Mouse (Mus musculus) layer of hippocampus, postnatal 14 days (tissue): ENCODE results near the gene Pptc7. TPM values are rescaled to one million over a fixed set of nuclear protein-coding genes. Genes with fewer than 3 reads are reported as not detected.
"Not testable (repeated sequence)": the region's sequence is repeated elsewhere in the genome, so short reads cannot be mapped to it uniquely, and the experiment has no call there.

ENCODE experiments used
- DNase-seq, 2 experiments: peaks; one replicate each; pipeline ENCODE4 v3.0.0; 2021 to 2022; ENCODE audit warnings: low spot score in 2 of 2, mixed read lengths in 1 of 2
- total RNA-seq, 2 experiments: library from RNA; stranded (reverse); gene quantifications; 2 replicates each; pipeline ENCODE4 v1.2.3; 2021

The Pptc7 gene
- total RNA-seq, 2 experiments from 2014 or later = 34.8 to 35.3 TPM

DNA sequence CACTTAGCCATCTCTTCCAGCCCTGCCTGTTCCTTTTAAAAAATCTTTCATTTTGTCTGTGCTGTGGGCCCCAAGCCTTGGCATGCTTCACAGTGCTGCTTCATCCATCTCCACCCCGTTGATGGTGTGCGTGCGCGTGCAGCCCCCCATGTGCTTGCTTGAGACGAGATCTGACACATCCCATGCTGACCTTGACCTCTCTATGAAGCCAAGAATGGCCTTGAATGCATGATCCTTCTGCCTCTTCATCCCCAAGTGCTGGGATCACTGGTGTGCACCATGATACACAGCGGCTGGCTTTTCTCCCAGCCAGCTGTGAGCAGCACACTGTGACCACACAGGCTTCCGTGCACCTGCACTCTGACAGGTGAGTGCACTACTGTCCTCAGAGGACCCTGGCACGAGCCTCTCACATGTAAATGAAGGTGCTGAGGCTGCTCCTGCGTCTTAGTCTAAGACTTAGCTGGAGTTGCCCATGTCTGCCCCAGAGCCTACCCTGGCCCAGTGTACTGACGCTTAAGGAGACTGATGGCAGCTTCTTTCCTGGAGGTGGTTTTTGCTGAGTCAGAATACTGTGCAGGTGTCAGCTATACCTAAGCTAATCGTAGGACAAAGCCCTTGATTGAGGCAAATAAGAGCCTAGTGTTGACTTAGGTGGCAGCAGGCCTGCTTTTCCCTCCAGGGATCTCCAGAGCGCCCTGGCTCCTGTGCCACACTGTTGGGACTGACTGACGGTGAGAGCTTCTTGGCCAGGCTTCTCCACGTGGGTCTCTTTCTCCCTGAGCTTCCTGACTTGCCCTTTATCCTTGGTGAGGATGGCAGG, 11.2 kb downstream of the Pptc7 start:
- DNase-seq = no peak

DNA sequence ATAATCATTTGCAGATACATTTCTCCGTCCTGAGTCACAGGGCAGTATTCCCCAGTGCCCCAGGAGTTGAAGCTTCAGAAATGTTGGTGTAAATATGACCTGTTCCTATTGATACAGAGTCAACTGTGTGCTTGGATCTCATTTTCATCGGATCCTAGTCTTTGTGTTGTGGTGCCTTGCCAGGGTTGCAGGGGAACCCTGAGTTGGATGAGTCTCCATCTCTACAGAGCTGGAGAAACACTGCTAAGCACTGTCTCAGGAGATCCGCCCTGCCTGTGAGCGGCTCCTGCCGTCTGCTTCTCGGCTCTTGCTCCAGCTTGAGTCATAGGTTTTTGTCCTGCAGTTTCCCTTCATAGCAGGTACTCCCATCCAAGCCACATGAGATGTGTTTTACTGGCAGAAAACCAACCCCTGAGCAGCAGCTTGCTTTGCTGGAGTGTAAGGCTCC, 15.9 kb downstream of the Pptc7 start:
- DNase-seq = no peak

DNA sequence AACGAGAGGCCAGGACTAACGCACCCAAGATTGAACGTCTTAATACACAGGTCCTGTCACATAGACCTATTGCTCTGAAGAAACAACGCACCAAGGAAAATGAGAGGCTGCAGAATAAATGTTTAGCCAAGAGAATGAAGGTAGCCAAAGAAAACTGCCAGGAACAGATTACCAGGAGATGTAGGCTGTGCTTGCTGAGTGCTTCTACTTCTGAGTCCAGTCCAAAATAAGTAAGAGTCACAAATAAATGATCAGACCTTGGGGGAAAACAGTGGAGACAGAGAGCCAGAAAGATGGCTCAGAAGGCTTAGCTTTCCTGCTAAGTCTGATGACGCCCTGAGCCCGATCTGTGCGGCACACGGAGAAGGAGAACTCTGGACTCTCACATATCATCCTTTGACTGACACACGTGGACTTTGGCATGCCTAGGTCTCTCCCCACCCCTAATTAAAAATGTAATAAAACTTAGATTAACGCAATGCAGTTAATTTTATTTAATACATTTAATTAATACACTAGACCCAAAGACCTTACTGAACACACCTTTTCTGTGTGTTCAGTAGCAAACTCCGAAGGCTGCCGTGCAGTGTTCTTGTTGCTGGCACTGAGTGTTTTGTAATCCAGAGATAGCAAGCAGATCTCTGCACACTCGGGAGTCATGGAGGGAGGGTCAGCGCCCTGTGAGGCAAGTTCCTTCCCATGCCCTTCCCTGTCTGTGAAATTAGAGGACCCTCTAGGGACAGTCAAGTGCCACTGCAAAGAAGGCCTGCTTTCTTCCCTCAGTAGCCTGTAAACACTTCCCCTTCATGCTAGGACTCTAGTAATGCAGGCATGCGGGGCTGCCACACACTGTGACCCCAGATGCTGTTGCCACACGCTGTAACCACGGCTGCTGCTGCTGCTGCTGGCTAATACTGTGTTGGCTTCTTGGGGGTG, 18.9 kb downstream of the Pptc7 start:
- DNase-seq = no peak

DNA sequence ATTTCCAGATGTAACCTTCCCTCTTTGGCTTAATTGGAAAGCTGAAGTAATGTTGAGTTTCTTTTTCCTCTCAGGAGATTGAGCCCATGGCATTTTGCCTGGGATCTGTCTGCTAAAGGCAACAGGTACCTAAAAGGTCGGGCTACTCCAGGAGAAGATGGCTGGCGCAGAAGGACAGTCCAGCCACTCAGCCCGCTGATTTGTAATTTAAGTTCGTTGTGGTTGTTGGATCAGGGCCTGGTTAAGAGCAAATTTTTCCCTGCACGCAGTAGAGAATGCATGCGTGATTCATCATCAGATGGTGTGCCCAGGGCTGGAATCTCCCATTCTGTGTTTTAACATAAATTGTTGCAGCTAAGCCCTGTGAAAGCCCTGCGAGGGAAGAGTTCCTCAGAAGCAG, 19.8 kb downstream of the Pptc7 start:
- no peak for DNase-seq

DNA sequence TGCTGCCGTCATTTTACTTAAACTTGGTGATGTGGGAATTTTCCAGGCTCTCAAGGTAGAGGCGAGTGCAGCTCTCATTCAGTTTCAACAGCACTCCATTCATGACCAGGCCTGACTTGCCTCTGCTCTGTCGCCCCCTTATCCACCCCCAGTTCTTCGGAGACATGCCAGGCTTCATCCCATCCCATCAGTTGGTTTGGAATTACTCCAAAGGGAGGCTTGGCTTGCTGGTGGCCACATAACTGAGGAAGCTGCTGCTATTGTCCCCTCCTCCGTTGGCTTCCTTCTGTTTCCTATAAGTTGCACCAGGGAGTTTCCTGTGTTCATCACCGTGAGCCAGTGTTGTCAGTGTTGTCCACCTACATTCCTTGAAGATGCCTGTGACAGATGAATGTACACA, 20.4 kb downstream of the Pptc7 start:
- no peak for DNase-seq

DNA sequence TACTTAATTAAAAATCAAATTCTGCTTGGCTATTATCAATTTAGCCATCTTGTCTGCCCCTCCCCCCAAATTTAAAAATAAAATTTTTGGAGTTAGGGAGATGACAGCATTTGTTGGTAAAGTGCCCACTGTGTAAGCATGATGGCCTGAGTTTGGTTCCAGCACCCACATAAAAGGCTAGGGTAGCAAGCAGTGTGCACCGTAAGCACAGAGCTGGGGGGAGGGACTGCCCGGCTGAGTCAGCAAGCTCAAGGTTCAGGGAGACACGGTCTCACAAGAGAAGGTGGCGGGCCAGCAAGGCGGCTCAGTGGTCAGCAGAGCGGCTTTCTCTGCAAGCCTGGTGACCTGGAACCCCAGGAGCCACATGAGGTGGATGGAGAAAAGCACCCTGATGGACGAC, 21.3 kb downstream of the Pptc7 start:
- no peak for DNase-seq

DNA sequence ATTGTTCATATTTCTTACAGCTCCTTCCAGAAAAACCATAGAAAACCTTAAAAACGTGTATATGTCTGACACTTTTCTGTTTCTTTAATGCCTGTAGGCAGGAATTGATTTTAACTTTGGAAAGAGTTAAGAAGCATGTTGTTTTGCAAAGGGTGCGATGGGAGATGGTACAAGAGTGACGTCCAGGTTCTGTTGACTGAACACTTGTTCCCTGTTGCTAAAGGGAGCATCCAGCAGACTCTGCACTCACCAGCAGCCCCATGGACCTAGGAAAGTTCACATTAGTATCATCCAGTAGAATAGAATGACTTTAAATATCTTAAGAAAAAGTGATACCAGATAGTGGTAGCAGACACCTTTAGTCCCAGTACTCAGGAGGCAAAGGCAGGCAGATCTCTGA, 22.4 kb downstream of the Pptc7 start:
- no peak for DNase-seq

DNA sequence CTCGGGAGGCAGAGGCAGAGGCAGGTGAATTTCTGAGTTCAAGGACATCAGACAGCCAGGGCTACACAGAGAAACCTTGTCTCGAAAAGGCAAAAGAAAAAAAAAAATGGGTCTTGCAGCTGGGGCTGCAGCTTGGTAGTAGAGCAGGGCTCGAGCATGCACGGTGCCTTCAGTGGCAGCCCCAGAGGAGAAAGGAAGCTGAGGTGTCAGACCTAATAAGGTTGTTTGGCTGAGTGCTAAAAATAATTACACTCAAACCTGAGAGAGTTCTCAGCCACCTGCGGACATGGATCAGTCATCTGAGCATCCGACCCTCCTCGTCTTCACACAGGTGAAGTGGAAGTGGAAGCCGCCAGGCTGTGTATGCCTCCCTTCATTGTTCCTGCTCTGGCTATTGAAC, 26.5 kb downstream of the Pptc7 start:
- no peak for DNase-seq

DNA sequence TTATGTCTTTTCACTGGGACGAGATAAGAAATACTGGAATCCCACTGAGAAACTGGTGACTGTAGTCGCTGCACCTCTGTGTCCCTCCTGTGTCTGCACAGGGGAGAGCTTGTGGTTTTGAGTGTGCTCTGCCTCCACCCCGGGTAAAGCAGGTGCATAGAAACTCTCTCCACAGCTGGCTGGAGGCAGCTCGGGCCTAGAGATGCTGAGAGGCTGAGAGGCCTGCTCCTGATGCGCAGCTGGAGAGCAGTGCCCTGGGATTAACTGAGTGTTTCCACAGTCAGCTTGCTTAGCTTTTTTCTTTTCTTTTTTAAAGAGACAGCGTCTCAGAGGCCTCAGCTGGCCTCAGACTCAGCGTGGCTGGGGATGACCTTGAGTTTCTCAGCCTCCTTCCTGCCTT, 27.5 kb downstream of the Pptc7 start:
- DNase-seq = no peak

DNA sequence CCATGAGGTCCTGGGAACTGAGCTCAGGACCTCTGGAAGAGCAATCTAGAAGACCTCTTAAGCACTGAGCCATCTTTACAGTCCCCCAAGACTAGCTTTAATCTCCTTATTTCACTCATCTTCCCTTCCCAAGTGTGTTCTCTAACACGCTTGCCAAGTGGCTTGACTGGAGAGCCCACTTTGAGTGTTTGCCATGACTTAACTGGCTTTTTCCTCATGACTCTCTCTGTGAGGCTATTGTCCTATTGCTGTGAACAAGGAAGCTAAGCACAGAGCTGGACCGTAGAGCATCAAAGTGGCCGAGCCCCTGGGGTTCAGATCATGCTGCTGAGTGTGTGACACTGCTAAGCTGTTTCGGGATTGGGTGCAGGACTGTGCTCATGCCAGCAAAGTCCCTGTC, 28.2 kb downstream of the Pptc7 start:
- no peak for DNase-seq

DNA sequence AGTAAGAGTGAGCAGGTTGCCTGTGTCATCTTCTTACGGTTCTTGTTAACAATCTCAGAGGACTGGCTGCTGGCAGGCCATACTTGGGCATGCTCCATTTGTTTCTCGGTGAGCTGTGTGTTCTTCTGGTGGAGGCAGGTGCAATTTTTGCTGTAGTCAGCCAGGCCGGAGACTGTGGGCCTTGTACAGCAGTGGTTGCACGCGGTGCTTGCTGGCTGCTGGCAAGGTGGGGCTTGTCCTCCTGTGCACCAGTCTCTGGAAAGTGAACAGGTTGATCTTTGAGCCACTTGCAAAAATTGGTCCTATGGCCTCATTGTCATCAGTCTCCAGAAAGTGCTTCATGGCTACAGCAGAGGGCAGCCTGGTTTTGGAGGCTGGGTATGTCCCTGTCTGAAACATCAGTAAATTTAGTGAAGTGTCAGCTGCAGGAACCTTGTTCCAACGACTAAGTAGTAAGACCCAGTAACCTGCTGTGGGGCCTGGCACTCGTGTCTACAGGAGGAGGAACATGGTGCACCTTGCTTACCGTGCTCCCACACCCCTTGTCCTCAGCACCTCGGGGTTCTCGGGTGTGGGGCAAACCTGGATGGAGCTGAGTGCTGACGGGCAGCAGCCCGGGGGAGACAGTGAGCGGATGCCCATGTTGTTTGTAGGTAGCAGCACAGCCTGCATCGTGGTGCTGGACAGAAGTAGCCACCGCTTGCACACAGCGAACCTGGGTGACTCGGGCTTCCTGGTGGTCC, 28.9 kb downstream of the Pptc7 start:
- DNase-seq = no peak

DNA sequence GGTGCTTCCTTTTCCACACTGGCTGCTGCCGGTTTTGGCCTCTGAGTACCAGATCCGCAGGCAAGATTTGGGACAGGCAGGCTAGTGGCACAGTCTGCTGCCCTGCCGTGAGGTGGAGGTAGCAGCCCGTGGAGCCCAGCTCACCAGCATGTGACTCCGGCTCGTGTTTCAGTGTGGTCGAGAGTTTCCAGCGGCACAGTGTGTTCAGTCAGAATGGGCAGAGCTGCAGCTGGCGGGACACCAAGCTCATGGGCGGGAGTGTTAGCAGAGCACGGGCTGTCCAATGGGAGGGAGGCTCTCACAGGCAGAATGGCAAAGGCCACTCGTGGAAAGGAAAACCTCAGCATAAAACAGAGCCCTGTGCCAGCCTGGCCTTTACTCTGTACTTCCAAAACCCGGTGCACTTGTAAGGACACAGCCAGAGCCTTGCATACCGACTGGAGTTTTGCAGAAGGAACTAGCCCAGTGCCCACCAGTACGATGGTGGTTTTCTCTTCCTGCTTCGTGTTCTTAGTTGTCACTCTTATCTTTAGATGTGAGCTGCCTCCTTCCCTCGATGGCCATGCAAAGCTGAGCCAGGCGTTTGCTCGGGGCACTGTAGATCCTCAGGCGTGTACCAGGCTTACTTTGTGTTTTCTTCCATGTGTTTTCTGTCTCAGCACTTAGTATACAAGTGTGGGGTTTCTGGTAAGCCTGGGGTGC, 31.0 kb downstream of the Pptc7 start:
- peak; percentile 80 to 94 for DNase-seq

DNA sequence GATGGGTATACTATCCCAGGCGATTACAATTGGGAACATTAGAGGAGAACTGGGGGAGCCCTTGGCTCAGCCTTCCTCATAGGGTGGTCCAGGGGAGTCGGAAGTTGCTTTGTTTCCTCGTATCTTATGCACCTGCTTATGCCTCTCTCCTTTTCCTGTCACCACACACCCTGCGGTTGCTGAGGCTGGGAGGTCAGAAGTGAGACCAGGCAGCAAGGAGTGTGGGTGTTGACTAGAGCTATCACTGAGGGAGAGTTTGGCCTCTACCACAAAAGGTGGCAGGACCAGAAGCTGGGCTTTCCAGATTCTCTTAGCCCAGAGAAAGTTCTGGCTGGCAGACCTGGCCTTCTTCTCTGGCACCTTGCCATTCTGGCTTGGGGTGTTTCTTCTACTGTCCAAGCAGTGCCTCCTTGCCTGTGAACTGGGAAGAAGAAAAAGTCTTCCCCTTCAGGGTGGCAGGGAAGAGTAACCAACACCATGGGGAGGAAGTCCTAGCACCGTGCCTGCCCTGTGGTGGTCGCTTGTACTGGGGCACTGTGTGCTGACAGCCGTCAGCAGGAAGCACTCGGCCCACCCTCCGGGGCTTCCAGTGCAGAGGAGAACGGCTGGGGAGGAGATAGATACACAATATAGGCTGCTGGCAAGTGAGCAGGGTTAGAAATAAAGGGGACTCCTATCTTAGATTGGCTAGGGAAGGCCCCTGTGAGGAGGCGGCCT, 33.3 kb downstream of the Pptc7 start:
- DNase-seq = peak in 1 of 2 experiments; percentile 63

DNA sequence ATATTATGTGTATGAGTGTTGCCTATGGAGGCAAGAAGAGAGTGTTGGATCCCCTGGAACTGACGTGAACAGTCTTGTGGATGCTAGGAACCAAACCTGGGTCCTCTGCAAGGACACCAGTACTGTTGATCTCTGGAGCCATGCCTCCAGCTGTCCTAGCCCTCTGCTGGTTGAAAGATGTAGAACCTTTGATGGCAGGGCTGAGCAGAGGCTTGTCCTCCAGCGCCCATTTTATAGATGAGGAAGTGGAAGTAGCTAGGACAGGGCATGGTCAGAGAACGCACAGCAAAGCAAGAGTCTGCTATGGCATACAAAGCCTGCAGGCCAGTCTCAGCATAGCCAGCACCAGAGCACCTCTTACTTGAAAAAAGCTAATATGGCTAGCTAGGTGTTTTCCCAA, 33.9 kb downstream of the Pptc7 start:
- no peak for DNase-seq

DNA sequence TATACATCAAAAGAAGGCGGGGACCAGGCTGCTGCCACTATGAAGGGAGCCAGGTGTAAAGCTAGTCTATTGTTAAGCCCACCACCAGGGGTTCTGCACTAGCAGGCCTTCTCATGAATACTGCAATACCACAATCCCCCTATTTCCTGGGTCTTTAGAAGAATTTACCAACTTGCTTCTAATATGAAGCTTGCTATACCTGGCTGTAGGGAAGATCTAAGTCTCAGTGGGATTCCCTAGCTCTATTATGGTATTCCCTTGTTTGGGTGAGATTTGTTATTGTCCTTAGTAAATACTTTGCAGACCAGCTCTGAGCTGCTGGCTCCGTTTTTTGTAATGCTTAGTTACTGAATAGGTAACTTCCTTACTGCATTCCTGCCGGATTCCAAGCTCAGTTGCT, 34.8 kb downstream of the Pptc7 start:
- DNase-seq = not testable (repeated sequence)

DNA sequence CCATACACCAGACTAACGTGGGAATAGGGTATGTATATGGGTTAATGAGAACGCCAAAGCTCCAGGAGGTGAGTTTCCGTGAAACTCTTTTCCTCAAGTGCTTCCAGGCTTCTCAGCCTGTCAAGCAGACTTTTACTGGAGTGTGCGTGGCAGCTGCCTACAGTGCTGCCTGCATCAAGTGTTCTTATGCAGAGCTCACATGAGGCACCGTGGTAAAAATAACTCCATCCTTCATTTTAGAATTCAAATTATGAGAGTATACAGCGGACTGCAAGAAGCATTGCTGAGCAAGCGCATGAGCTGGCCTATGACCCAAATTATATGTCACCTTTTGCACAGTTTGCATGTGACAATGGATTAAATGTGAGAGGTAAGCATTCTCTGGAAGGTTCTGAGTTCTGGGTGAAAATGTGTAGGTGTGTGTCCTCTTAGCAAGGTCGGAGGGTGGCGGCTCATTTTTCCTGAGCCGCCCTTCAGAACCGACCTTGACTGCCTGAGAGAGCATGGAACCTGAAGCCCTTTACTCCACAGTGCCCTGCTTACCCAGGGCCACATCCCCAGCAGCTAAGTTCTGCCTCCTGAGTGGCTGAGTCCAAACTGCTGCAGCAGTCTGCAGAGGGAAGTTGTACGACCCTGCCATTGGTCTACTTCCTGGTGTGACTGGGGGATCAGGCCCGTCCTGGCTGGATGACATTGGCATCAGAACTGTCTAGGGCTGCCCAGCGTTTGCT, 35.5 kb downstream of the Pptc7 start:
- no peak for DNase-seq

DNA sequence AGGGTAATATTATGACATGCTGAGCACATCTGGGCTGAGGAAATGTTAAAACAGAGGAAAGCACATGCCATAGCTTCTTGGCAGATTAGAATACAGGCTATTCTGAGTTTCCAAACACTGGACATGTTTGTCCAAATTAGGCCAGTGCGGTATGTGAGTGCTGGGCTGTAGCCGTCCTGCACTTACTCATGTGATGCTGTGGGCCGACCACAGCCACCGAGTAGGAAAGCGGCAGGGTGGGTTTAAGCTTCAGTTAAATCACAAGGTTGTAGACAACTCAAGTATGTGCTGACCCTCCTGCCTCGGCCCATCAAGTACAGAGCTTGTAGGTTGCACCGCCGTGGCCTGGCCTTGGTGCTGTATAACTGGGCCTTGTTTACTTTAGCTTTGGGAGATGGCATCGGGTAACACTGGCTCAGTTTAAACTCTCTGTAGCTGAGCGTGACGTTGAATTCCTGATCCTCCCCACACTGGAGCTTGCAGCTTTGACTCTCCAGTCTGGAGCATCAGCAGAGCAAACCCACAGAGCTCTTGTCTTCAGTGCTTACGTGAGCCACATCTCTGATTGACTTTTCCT, 36.1 kb downstream of the Pptc7 start:
- no peak for DNase-seq

DNA sequence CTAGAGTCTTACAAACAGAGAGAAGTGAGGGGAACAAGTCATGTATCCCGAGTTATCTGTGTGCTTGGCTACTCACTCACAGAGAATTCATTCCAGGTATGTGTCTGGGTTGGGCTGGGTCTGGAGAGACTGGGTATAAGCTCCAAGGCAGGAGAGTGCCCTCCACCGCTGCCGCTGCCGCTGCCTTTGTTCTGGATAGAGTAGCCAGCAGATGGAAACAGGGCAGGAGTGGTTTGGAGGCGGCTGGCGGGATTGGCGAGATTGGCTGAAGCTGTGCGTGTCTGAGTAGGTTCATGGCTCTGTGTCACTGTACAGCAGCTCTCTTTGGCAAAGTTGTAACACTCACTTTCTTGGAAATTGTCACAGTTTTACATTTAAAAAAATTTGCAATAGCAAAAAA, 39.4 kb downstream of the Pptc7 start:
- DNase-seq = no peak
